Comparison of ENCODE assay signal across 21 mouse cellular contexts in the genomic region with DNA sequence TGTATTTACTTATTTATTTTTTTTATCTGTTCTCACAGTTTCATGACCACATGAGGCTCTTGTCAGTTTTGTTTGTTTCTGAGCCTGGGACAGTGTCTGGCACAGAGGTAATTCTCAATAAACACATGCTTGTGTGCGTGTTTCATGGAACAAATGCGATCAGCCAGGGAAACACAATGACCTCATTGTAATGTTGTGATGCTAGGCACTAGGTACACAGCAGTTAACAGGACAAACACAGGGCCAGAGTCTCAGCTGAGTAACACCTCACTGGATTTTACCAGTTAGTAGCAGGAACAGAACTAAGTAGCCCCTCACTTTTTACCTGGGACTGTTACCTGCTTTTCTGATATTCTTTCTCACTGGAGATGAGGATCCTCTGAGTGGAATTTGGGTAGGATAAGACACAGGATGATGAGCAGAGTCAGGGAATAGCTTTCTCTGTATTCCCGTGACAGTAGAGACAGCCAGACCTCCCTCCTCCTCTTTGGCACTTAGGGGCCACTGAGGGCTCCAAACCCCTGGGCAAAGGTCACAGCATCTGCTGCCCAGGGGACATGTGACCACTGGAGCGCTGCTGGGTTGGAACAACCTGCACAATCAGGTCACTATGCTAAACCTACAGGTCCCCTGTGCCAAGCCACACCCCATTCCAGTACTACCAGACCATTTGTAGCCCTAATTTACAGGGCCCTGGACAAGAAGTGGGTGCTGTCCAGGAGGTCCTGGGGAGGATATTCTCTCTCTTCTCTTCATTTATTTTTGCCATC. TPM values are rescaled to one million over a fixed set of nuclear protein-coding genes. Genes with fewer than 3 reads are reported as not detected.
DNase-seq lines count a peak whose midpoint lies in the region; ATAC-seq and TF ChIP-seq lines count a peak whose summit lies in the region.
"Had no signal": no experiment of that assay in that cellular context is flagged by ENCODE, and none has a peak within 500 bp of the region (broad histone marks: within the 10 kb centered on the region; RNA-seq: fewer than 3 reads in every experiment).

No protein-coding gene starts in this region.

- H3K27ac ChIP-seq in kidney, adult 2 months (ENCODE audit: insufficient read depth, low read depth, low read length) = no peak overlapping the region
- no peak overlapping the region for H3K27ac ChIP-seq in kidney, embryonic 14.5 days (ENCODE audit: low read depth, low read length)
- H3K27ac ChIP-seq in kidney, embryonic 15.5 days = no peak overlapping the region
- H3K27ac ChIP-seq: embryonic facial prominence, embryonic 10.5 days; forebrain, embryonic 13.5 days; hindbrain, embryonic 10.5 days had no signal

- H3K4me1 ChIP-seq in kidney, adult 2 months (ENCODE audit: control insufficient read depth, insufficient read depth, low read length) = peaks cover 4% of the 10 kb centered on the region; the same call in 1 of the 2 replicates
- no peaks in the 10 kb centered on the region for H3K4me1 ChIP-seq in kidney, embryonic 14.5 days (ENCODE audit: control insufficient read depth, insufficient read depth, low read length)
- H3K4me1 ChIP-seq in kidney, embryonic 15.5 days = no peaks in the 10 kb centered on the region
- H3K4me1 ChIP-seq: embryonic facial prominence, embryonic 10.5 days; forebrain, embryonic 13.5 days; heart, embryonic 12.5 days; hindbrain, embryonic 10.5 days had no signal

- no peak overlapping the region for H3K4me2 ChIP-seq in kidney, embryonic 14.5 days (replicated peaks; ENCODE audit: low read depth, low read length)
- no peak overlapping the region for H3K4me2 ChIP-seq in kidney, embryonic 15.5 days
- H3K4me2 ChIP-seq: forebrain, embryonic 13.5 days; heart, embryonic 12.5 days had no signal

- no peak for TF ChIP-seq CTCF in kidney, adult 2 months (conservative IDR thresholded peaks at IDR 0.05; ENCODE audit: insufficient read depth, insufficient read length, low read depth, low read length)

- no peaks in the 10 kb centered on the region for H3K9me3 ChIP-seq in kidney, embryonic 14.5 days (ENCODE audit: control insufficient read depth, low read length)
- no peaks in the 10 kb centered on the region for H3K9me3 ChIP-seq in kidney, embryonic 15.5 days (replicated peaks)
- H3K9me3 ChIP-seq: embryonic facial prominence, embryonic 10.5 days; forebrain, embryonic 13.5 days; heart, embryonic 12.5 days; hindbrain, embryonic 10.5 days had no signal

- H3K9ac ChIP-seq in kidney, embryonic 14.5 days (ENCODE audit: low read depth, low read length) = no peak overlapping the region
- no peak overlapping the region for H3K9ac ChIP-seq in kidney, embryonic 15.5 days
- H3K9ac ChIP-seq: forebrain, embryonic 13.5 days; forebrain, postnatal 0 days; heart, embryonic 12.5 days had no signal

- no peak for TF ChIP-seq POLR2A in kidney, adult 2 months (IDR thresholded peaks at IDR 0.05; ENCODE audit: low read depth, low read length)

- ATAC-seq in kidney, embryonic 14.5 days (ENCODE audit: low FRiP score, low TSS enrichment) = no peak
- ATAC-seq in kidney, embryonic 15.5 days (replicated peaks; ENCODE audit: low FRiP score) = 0 out of 2 replicates have a peak, but pooled peaks have one; percentile 29
- ATAC-seq: forebrain, embryonic 13.5 days; forebrain, postnatal 0 days had no signal

- 43% methylated on average over 4 of the region's 4 CpGs for WGBS in kidney, adult 2 months
- 66% methylated on average over 4 of the region's 4 CpGs for WGBS in kidney, embryonic 14.5 days
- WGBS in kidney, embryonic 15.5 days = 70% methylated on average over 4 of the region's 4 CpGs

- peak; percentile 93 for DNase-seq in kidney, adult 2 months
- DNase-seq in kidney, postnatal 25 days = peak; percentile 84 to 93
- no peak for DNase-seq in layer of hippocampus, adult 8-10 months (ENCODE audit: low spot score in 2 of 2)
- no peak for DNase-seq in lung, postnatal 4 days
- DNase-seq: adrenal gland, adult 2 months; adrenal gland, postnatal 25 days; cerebellum, adult 18-20 months; cerebellum, adult 9-11 months; cerebellum, postnatal 36 days; forebrain, postnatal 0 days; gastrocnemius, postnatal 14 days had no signal

- H3K27me3 ChIP-seq in kidney, adult 2 months (replicated peaks; ENCODE audit: control insufficient read depth, insufficient read depth, low read length) = no peaks in the 10 kb centered on the region
- no peaks in the 10 kb centered on the region for H3K27me3 ChIP-seq in kidney, embryonic 14.5 days (ENCODE audit: control insufficient read depth, insufficient read depth, low read length)
- H3K27me3 ChIP-seq in kidney, embryonic 15.5 days = no peaks in the 10 kb centered on the region
- H3K27me3 ChIP-seq: forebrain, embryonic 13.5 days had no signal

- no peak overlapping the region for H3K4me3 ChIP-seq in kidney, adult 2 months (ENCODE audit: insufficient read depth, low read depth, low read length)
- H3K4me3 ChIP-seq in kidney, embryonic 14.5 days (ENCODE audit: low read length) = no peak overlapping the region
- no peak overlapping the region for H3K4me3 ChIP-seq in kidney, embryonic 15.5 days (replicated peaks)
- H3K4me3 ChIP-seq: embryonic facial prominence, embryonic 10.5 days; forebrain, embryonic 13.5 days; heart, embryonic 12.5 days; hindbrain, embryonic 10.5 days had no signal

- H3K36me3 ChIP-seq in kidney, adult 2 months (ENCODE audit: control insufficient read depth, insufficient read depth, low read length) = no peaks in the 10 kb centered on the region
- H3K36me3 ChIP-seq in kidney, embryonic 14.5 days (ENCODE audit: control insufficient read depth, insufficient read depth, low read length) = no peaks in the 10 kb centered on the region
- H3K36me3 ChIP-seq in kidney, embryonic 15.5 days = no peaks in the 10 kb centered on the region
- H3K36me3 ChIP-seq: embryonic facial prominence, embryonic 10.5 days; heart, embryonic 12.5 days; hindbrain, embryonic 10.5 days had no signal

RNA-seq across cellular contexts. Expression of a gene that starts 11.8 kb away (rescaled TPM):
- 74.3 and 77.6 TPM in 2 replicates for polyA plus RNA-seq in kidney, adult 2 months (2012; rRNA removed)
- 89.8 and 140 TPM in 2 replicates for polyA plus RNA-seq in kidney, embryonic 14.5 days (2014; fragmentation: Nextera tagmentation; extraction: Ambion mirVana)
- 127 and 129 TPM in 2 replicates for polyA plus RNA-seq in kidney, embryonic 15.5 days (2015; fragmentation: Nextera tagmentation; extraction: Ambion mirVana)
- not detected for total RNA-seq in layer of hippocampus, adult 8-10 months (2022)
- total RNA-seq: adrenal gland, adult 2 months; adrenal gland, postnatal 25 days; forebrain, postnatal 0 days; gastrocnemius, adult 18-20 months; gastrocnemius, postnatal 14 days; heart, adult 8-10 months; heart, postnatal 25 days had no signal
- polyA plus RNA-seq: adrenal gland, adult 2 months; heart, embryonic 12.5 days; heart, embryonic 16.5 days had no signal

Comparison
In these comparisons a context has a peak if more than half of its experiments do, and no peak if none do; other contexts are left out.
1. DNase-seq: peak in kidney, adult 2 months (single experiment) and kidney, postnatal 25 days (2 of 2); none in layer of hippocampus, adult 8-10 months (0 of 2) and lung, postnatal 4 days (0 of 2).